Mouse (Mus musculus): ENCODE results near the gene Abcc8. TPM values are rescaled to one million over a fixed set of nuclear protein-coding genes. Genes with fewer than 3 reads are reported as not detected.
"Not testable (repeated sequence)": the region's sequence is repeated elsewhere in the genome, so short reads cannot be mapped to it uniquely, and the experiment has no call there.

The Abcc8 gene
- 10 to 100 TPM; 28.8 to 31.1 TPM for total RNA-seq (2021)

- peak in 1 of 2 experiments; percentile 58 for DNase-seq (ENCODE audit: extremely low spot score in 1 of 2, low spot score in 2 of 2)
- intact Hi-C loops (cut with DNase I) = loop anchor here (2.0 kb wide), 1 partner anchor 83 kb away; no protein-coding TSS in a partner anchor
These were observed at the start of gene Abcc8 for GRCm38 (mm10) chr7:46179431-46180275. Abcc8 (minus strand) TSS chr7:46180033.

DNA sequence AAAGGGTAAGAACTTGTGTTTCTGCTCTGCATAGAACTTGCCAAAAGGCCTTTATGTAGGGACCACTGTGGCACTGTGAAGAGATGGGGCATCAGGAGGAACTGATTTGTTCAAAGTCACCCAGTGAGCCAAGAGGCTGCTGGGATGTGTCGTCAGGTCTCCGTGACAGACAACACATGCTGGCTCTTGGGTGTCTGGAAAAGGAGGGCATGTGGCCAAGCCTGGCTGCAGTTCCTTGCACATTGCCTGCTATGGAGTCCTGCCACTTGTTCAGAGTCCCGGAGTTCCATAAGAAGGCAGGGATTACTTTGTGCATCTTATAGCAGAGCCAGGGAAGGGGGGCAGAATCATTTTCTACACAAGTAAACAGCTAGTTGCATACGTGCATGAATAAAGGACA, 47.1 kb upstream of the Abcc8 start:
- intact Hi-C loops (cut with DNase I) = no loop called here
- peak; percentile 30 to 54 for DNase-seq (ENCODE audit: extremely low spot score in 1 of 2, low spot score in 2 of 2)

DNA sequence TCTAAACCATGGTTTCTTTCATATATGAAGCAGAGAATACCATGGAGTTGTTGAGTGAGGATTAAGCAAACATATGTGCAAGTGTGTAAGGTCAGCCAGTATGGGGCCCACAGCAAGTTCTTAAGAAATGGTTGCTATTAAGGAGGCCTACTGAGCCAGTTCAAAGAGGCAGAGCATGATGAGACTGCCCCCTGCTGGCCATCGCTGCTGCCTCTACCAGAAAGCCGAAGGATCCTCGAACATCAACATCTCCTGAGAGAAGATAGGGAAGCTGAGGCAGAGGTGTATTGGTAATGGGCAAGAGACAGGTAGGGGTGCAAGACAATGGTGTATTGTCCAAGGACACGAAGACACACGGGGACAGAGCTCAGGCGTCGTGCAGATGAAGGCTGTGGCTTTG, 46.4 kb upstream of the Abcc8 start:
- intact Hi-C loops (cut with DNase I) = no loop called here
- DNase-seq (ENCODE audit: extremely low spot score in 1 of 2, low spot score in 2 of 2) = peak in 1 of 2 experiments; percentile 61

DNA sequence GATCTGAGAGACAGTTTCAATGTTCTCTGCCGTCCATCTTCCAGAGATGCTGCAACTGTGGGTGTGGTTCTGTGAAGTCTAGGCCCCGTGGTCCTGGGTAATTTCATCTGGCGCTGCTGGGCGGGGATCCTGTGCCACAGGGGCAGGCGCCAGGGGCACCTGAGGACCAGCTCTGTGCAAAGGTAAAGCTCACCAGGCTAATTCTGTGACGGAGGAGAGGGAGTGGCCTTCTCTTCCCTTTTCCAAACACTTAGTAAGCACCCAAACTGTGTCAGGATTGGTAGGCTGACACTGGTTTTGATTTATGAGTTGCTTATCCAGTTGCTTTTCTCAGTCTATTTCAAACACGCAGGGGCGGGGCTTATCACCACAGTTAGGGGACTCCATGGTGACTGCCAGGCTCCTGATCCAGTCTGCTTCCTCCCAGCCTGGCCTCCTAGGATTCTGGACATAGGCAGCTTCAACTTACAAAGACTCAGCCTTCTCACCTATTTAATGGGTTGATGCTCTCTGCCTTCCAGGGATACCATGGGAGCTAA, 40.8 kb upstream of the Abcc8 start:
- DNase-seq (ENCODE audit: extremely low spot score in 1 of 2, low spot score in 2 of 2) = no peak
- intact Hi-C loops (cut with DNase I) = no loop called here

GRCm38 (mm10) chr7:46218415-46218814, 38.6 kb upstream of the Abcc8 start:
- DNase-seq (ENCODE audit: extremely low spot score in 1 of 2, low spot score in 2 of 2) = no peak
- intact Hi-C loops (cut with DNase I) = no loop called here

DNA sequence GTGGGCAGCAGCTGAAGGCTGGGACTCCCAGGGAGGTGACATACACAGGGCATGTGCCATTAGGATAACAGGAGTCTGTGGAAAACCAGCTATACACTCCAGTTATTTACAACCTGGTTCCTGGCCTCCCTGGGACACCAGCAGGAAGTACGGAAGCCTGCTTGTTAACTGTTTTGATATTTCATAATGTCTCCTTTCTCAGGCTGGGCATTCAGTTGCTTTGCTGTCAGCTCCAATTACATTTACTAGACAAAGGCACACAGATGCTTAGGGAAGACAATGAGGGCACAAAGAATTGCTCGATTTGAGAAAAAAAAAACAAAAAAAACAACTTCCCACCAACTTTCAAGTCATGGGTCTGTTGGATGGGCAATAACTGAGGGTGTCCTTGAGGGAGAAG, 36.6 kb upstream of the Abcc8 start:
- intact Hi-C loops (cut with DNase I) = no loop called here
- no peak for DNase-seq (ENCODE audit: extremely low spot score in 1 of 2, low spot score in 2 of 2)

GRCm38 (mm10) chr7:46210276-46210675, 30.4 kb upstream of the Abcc8 start:
- intact Hi-C loops (cut with DNase I) = no loop called here
- DNase-seq (ENCODE audit: extremely low spot score in 1 of 2, low spot score in 2 of 2) = no peak

DNA sequence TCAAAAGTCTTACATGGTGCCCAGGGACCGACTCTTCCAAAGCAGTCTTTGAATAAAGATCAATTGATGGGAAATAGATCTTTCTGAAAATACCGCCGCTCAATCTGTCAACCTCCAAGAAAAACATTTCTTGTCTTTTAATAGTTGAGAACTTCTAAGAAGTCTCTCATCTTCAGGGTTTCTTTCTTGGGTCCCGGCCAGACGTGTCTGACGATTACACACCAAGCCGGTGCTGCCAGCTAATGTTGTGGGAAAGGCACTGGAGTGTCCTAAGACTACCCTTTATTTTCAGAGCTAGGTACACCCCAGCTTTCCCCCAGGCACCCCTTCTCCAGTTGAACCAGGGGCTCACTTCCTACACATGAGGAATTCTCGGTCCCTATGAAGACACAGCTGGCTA, 28.3 kb upstream of the Abcc8 start:
- intact Hi-C loops (cut with DNase I) = no loop called here
- peak; percentile 28 to 50 for DNase-seq (ENCODE audit: extremely low spot score in 1 of 2, low spot score in 2 of 2)

GRCm38 (mm10) chr7:46204775-46205174, 24.9 kb upstream of the Abcc8 start:
- no peak for DNase-seq (ENCODE audit: extremely low spot score in 1 of 2, low spot score in 2 of 2)
- intact Hi-C loops (cut with DNase I) = loop anchor here (2.0 kb wide), 1 partner anchor 106 kb away; no protein-coding TSS in a partner anchor

DNA sequence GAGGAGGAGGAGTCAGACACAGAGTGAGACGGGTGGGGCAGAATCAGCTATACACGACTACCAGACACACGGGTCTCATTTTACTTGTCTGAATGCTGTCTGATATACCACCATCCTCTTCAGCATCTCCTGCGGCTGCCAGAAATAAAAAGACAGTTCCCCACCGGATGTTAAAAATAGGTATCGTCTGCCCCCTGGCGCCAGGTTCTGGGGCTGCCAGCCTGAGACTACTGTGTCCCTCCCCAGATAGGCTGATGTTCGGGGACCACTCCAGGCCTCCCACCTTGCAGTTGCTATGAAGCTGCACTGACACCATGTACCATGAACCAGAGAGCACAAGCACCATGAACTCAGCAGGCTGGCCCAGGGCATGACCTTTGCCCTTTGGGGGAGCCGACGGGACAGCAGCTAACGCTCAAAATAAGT, 24.2 kb upstream of the Abcc8 start:
- intact Hi-C loops (cut with DNase I) = loop anchor here (2.0 kb wide), 1 partner anchor 105 kb away; no protein-coding TSS in a partner anchor
- DNase-seq (ENCODE audit: extremely low spot score in 1 of 2, low spot score in 2 of 2) = peak; percentile 43 to 56

DNA sequence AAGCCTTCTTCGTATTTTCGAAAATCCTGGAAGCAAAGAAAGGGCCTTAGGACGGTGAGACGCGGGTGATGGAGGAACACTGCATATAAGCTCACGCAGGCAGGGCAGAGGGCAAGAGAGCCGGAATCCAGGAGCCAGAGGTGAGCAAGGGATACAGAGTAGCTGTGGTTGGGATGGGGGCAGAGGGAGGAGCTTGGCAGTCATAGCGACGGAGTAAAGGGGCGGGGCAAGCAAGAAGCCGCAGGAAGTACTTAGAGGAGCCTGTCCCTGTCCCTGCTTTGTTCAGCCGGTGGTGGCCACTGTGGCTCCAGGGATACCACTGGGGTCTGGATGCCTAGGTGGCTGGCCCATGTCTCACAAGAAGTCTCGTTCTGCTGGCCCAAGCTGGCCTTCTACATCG, 21.8 kb upstream of the Abcc8 start:
- no peak for DNase-seq (ENCODE audit: extremely low spot score in 1 of 2, low spot score in 2 of 2)
- intact Hi-C loops (cut with DNase I) = no loop called here

GRCm38 (mm10) chr7:46200021-46200420, 20.2 kb upstream of the Abcc8 start:
- DNase-seq (ENCODE audit: extremely low spot score in 1 of 2, low spot score in 2 of 2) = no peak
- intact Hi-C loops (cut with DNase I) = no loop called here

GRCm38 (mm10) chr7:46195356-46195755, 15.5 kb upstream of the Abcc8 start:
- intact Hi-C loops (cut with DNase I) = no loop called here
- no peak for DNase-seq (ENCODE audit: extremely low spot score in 1 of 2, low spot score in 2 of 2)

DNA sequence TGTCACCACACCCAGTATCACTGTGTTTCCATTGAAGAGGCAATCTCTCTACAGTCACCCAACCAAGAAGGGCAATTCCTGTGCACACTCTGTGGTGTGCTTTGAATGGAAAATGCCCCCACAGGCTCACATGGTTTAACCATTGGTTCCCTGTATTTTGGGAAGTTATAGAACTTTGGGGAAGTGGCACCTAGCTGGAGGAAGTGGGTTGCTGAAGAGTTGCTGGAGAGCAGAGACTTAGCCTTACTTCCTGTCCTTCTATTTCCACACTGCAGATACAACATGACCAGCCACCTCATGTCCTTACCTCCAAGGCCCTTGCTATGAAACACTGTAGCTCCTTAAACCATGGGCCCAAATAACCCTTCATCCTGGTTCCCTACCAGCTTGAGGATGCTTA, 4.4 kb upstream of the Abcc8 start:
- no peak for DNase-seq (ENCODE audit: extremely low spot score in 1 of 2, low spot score in 2 of 2)
- intact Hi-C loops (cut with DNase I) = no loop called here

GRCm38 (mm10) chr7:46181590-46181989, 1.8 kb upstream of the Abcc8 start:
- DNase-seq (ENCODE audit: extremely low spot score in 1 of 2, low spot score in 2 of 2) = peak in 1 of 2 experiments; percentile 55
- intact Hi-C loops (cut with DNase I) = loop anchor here (2.0 kb wide), 1 partner anchor 85 kb away; no protein-coding TSS in a partner anchor

- DNase-seq (ENCODE audit: extremely low spot score in 1 of 2, low spot score in 2 of 2); intact Hi-C loops (cut with DNase I): not testable (repeated sequence)
These were observed 10.9 kb downstream of the Abcc8 start for GRCm38 (mm10) chr7:46168980-46169379.

GRCm38 (mm10) chr7:46168402-46168801, 11.4 kb downstream of the Abcc8 start:
- intact Hi-C loops (cut with DNase I) = no loop called here

GRCm38 (mm10) chr7:46167901-46168300, 11.9 kb downstream of the Abcc8 start:
- intact Hi-C loops (cut with DNase I) = no loop called here
- no peak for DNase-seq (ENCODE audit: extremely low spot score in 1 of 2, low spot score in 2 of 2)

More at GRCm38 (mm10) chr7:46168402-46168801, 11.4 kb downstream of the Abcc8 start:
- DNase-seq (ENCODE audit: extremely low spot score in 1 of 2, low spot score in 2 of 2) = no peak

DNA sequence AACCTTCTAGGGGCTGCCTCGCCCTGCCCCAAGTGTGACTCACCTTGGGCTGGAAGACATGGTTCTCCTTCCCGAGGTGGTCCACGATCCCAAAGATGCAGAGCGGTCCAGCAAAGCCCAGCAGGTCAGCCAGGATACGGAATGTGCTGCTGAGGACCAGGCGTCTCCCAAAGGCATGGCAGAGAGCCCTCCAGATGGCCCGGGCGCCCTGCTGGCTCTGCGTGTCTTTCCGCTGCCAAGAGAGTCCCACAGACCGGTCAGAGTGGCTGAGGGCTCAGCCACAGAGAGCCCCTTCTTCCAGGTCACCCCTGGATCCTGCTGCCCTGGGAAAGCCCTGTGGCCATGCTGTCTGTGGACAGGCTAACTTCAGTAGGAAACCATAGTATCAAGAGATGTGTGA, 14.0 kb downstream of the Abcc8 start:
- DNase-seq (ENCODE audit: extremely low spot score in 1 of 2, low spot score in 2 of 2) = no peak
- intact Hi-C loops (cut with DNase I) = no loop called here

DNA sequence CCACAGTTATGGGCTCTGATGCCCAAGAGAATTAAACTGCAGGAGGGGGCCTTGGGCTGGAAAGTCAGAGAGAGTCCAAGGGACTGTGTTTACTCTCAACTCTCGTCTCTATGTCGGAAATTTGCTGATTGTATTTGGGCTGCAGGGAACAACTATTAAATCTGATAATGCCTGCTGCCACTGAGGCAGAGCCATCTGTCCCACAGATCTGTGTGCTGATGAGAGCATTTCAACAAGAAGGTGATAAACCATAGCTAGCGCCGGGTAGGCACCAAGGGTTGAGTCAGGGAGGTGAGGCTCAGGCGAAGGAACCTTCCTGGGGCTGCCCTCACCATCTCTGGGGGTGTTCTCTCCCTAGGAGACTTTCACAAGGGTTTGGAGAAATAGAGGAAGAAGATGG, 17.1 kb downstream of the Abcc8 start:
- intact Hi-C loops (cut with DNase I) = no loop called here
- no peak for DNase-seq (ENCODE audit: extremely low spot score in 1 of 2, low spot score in 2 of 2)
